Mouse (Mus musculus): ENCODE results near the gene Ren1. TPM values are rescaled to one million over a fixed set of nuclear protein-coding genes. Genes with fewer than 3 reads are reported as not detected.

The Ren1 gene
- polyA plus RNA-seq, 1 experiment: not detected

GRCm38 (mm10) chr1:133375696-133376346 is 25.5 kb downstream of the Ren1 start:
- TF ChIP-seq CTCF (IDR thresholded peaks at IDR 0.05; ENCODE audit: low read depth, low read length) (no peak), POLR2A (IDR thresholded peaks at IDR 0.05; ENCODE audit: insufficient read depth, low read length) (no peak), EP300 (IDR thresholded peaks at IDR 0.05; ENCODE audit: insufficient read depth, low read depth, low read length) (no peak)
- H3K27me3 ChIP-seq (ENCODE audit: control insufficient read depth, insufficient read depth, low read length, poor library complexity, severe bottlenecking): no peaks in the 10 kb centered on the region
- no peak overlapping the region for H3K9ac ChIP-seq (ENCODE audit: low read depth, poor library complexity, severe bottlenecking)
- H3K27ac ChIP-seq (ENCODE audit: insufficient read depth, low read length): no peak overlapping the region
- H3K36me3 ChIP-seq (ENCODE audit: control insufficient read depth, insufficient read depth, low read length, poor library complexity, severe bottlenecking): no peaks in the 10 kb centered on the region
- no peak overlapping the region for H3K4me3 ChIP-seq (ENCODE audit: low read depth, low read length)
- no peaks in the 10 kb centered on the region for H3K9me3 ChIP-seq (replicated peaks; ENCODE audit: control insufficient read depth, insufficient read depth, low read length, poor library complexity, severe bottlenecking)
- peaks cover 8% of the 10 kb centered on the region for H3K4me1 ChIP-seq (ENCODE audit: control insufficient read depth, insufficient read depth, low read length)

- Histone ChIP-seq H3K36me3 (ENCODE audit: control insufficient read depth, insufficient read depth, low read length, poor library complexity, severe bottlenecking) (no peaks in the 10 kb centered on the region), H3K4me1 (ENCODE audit: control insufficient read depth, insufficient read depth, low read length) (peaks cover 8% of the 10 kb centered on the region), H3K4me3 (ENCODE audit: low read depth, low read length) (no peak overlapping the region), H3K9me3 (replicated peaks; ENCODE audit: control insufficient read depth, insufficient read depth, low read length, poor library complexity, severe bottlenecking) (no peaks in the 10 kb centered on the region), H3K9ac (ENCODE audit: low read depth, poor library complexity, severe bottlenecking) (no peak overlapping the region), H3K27me3 (ENCODE audit: control insufficient read depth, insufficient read depth, low read length, poor library complexity, severe bottlenecking) (no peaks in the 10 kb centered on the region), H3K27ac (ENCODE audit: insufficient read depth, low read length) (no peak overlapping the region)
- no peak for TF ChIP-seq POLR2A (IDR thresholded peaks at IDR 0.05; ENCODE audit: insufficient read depth, low read length)
- no peak for TF ChIP-seq CTCF (IDR thresholded peaks at IDR 0.05; ENCODE audit: low read depth, low read length)
- no peak for TF ChIP-seq EP300 (IDR thresholded peaks at IDR 0.05; ENCODE audit: insufficient read depth, low read depth, low read length)
Measured at GRCm38 (mm10) chr1:133377547-133377946, 27.2 kb downstream of the Ren1 start.

- H3K36me3 ChIP-seq (ENCODE audit: control insufficient read depth, insufficient read depth, low read length, poor library complexity, severe bottlenecking): no peaks in the 10 kb centered on the region
- H3K27me3 ChIP-seq (ENCODE audit: control insufficient read depth, insufficient read depth, low read length, poor library complexity, severe bottlenecking): no peaks in the 10 kb centered on the region
- H3K9me3 ChIP-seq (replicated peaks; ENCODE audit: control insufficient read depth, insufficient read depth, low read length, poor library complexity, severe bottlenecking): no peaks in the 10 kb centered on the region
- TF ChIP-seq POLR2A (IDR thresholded peaks at IDR 0.05; ENCODE audit: insufficient read depth, low read length): no peak
- TF ChIP-seq EP300 (IDR thresholded peaks at IDR 0.05; ENCODE audit: insufficient read depth, low read depth, low read length): peak; percentile 78
- TF ChIP-seq CTCF (IDR thresholded peaks at IDR 0.05; ENCODE audit: low read depth, low read length): no peak
- no peak overlapping the region for H3K27ac ChIP-seq (ENCODE audit: insufficient read depth, low read length)
- peaks cover 12% of the 10 kb centered on the region for H3K4me1 ChIP-seq (ENCODE audit: control insufficient read depth, insufficient read depth, low read length)
- no peak overlapping the region for H3K9ac ChIP-seq (ENCODE audit: low read depth, poor library complexity, severe bottlenecking)
- no peak overlapping the region for H3K4me3 ChIP-seq (ENCODE audit: low read depth, low read length)
Measured at GRCm38 (mm10) chr1:133379254-133379985, 29.1 kb downstream of the Ren1 start.

- TF ChIP-seq POLR2A (IDR thresholded peaks at IDR 0.05; ENCODE audit: insufficient read depth, low read length) (no peak), CTCF (IDR thresholded peaks at IDR 0.05; ENCODE audit: low read depth, low read length) (no peak), EP300 (IDR thresholded peaks at IDR 0.05; ENCODE audit: insufficient read depth, low read depth, low read length) (no peak)
- H3K9ac ChIP-seq (ENCODE audit: low read depth, poor library complexity, severe bottlenecking): no peak overlapping the region
- no peaks in the 10 kb centered on the region for H3K27me3 ChIP-seq (ENCODE audit: control insufficient read depth, insufficient read depth, low read length, poor library complexity, severe bottlenecking)
- H3K4me1 ChIP-seq (ENCODE audit: control insufficient read depth, insufficient read depth, low read length): peaks cover 12% of the 10 kb centered on the region
- no peak overlapping the region for H3K4me3 ChIP-seq (ENCODE audit: low read depth, low read length)
- no peaks in the 10 kb centered on the region for H3K9me3 ChIP-seq (replicated peaks; ENCODE audit: control insufficient read depth, insufficient read depth, low read length, poor library complexity, severe bottlenecking)
- H3K27ac ChIP-seq (ENCODE audit: insufficient read depth, low read length): no peak overlapping the region
- H3K36me3 ChIP-seq (ENCODE audit: control insufficient read depth, insufficient read depth, low read length, poor library complexity, severe bottlenecking): no peaks in the 10 kb centered on the region
Measured at GRCm38 (mm10) chr1:133379986-133380320, 29.6 kb downstream of the Ren1 start.

GRCm38 (mm10) chr1:133380347-133381065 is 30.2 kb downstream of the Ren1 start:
- H3K36me3 ChIP-seq (ENCODE audit: control insufficient read depth, insufficient read depth, low read length, poor library complexity, severe bottlenecking): no peaks in the 10 kb centered on the region
- no peak overlapping the region for H3K4me3 ChIP-seq (ENCODE audit: low read depth, low read length)
- H3K27me3 ChIP-seq (ENCODE audit: control insufficient read depth, insufficient read depth, low read length, poor library complexity, severe bottlenecking): no peaks in the 10 kb centered on the region
- H3K4me1 ChIP-seq (ENCODE audit: control insufficient read depth, insufficient read depth, low read length): peaks cover 12% of the 10 kb centered on the region
- H3K9ac ChIP-seq (ENCODE audit: low read depth, poor library complexity, severe bottlenecking): no peak overlapping the region
- no peaks in the 10 kb centered on the region for H3K9me3 ChIP-seq (replicated peaks; ENCODE audit: control insufficient read depth, insufficient read depth, low read length, poor library complexity, severe bottlenecking)
- H3K27ac ChIP-seq (ENCODE audit: insufficient read depth, low read length): no peak overlapping the region
- TF ChIP-seq CTCF (IDR thresholded peaks at IDR 0.05; ENCODE audit: low read depth, low read length) (peak; percentile 48), EP300 (IDR thresholded peaks at IDR 0.05; ENCODE audit: insufficient read depth, low read depth, low read length) (no peak)

- Histone ChIP-seq H3K4me3 (ENCODE audit: low read depth, low read length) (no peak overlapping the region), H3K4me1 (ENCODE audit: control insufficient read depth, insufficient read depth, low read length) (peaks cover 12% of the 10 kb centered on the region), H3K27ac (ENCODE audit: insufficient read depth, low read length) (no peak overlapping the region)
Measured at GRCm38 (mm10) chr1:133382008-133382407, 31.7 kb downstream of the Ren1 start.

More at GRCm38 (mm10) chr1:133382008-133382407, 31.7 kb downstream of the Ren1 start:
- Histone ChIP-seq H3K36me3 (ENCODE audit: control insufficient read depth, insufficient read depth, low read length, poor library complexity, severe bottlenecking) (no peaks in the 10 kb centered on the region), H3K9ac (ENCODE audit: low read depth, poor library complexity, severe bottlenecking) (no peak overlapping the region), H3K27me3 (ENCODE audit: control insufficient read depth, insufficient read depth, low read length, poor library complexity, severe bottlenecking) (no peaks in the 10 kb centered on the region), H3K9me3 (replicated peaks; ENCODE audit: control insufficient read depth, insufficient read depth, low read length, poor library complexity, severe bottlenecking) (no peaks in the 10 kb centered on the region)
- TF ChIP-seq EP300 (IDR thresholded peaks at IDR 0.05; ENCODE audit: insufficient read depth, low read depth, low read length) (no peak), POLR2A (IDR thresholded peaks at IDR 0.05; ENCODE audit: insufficient read depth, low read length) (no peak), CTCF (IDR thresholded peaks at IDR 0.05; ENCODE audit: low read depth, low read length) (peak; percentile 97)

All from ES-Bruce4 (cell line).